Comparison of ENCODE assay signal across 8 mouse cellular contexts in the genomic region with DNA sequence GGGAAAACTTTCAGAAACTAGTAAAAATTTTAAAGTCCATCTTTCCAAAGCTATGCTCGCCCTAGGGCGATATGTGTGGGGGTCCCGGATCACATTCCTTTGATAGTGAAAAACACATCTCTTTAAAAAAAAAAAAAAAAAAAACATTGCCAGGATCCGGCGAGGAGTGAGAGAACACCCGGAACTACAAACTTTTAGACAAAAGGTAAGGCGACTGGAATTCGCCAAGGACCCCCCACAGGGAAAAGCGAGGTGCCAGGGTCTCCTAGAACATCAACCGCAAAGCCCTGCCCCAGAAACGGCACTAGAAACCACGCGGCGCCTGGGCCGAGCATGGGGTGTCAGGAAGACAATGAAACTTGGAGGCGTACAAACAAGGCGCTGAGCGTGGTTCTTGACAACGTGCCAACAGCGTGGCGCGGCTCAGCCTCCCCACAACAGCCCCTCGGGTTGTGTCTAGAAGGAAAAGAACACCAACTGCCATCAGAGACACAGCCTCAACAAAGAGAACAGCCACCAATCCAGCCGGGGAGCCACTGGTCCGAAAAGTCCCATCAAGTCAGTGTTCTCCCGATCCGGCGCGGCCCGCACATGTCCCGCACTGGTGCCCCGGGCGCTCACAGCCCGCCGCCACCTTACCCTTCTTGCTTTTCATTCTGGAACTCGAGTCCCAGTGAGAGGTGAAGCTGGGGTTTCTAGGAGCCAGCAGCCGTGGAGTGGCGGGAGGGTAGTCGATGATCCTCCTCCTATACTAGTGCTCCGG. TPM values are rescaled to one million over a fixed set of nuclear protein-coding genes. Genes with fewer than 3 reads are reported as not detected.
DNase-seq lines count a peak whose midpoint lies in the region; ATAC-seq lines count a peak whose summit lies in the region.

No protein-coding gene starts in this region.

- peak overlapping the region; percentile 92 for H3K9ac ChIP-seq in intestine, embryonic 14.5 days (ENCODE audit: low read length)
- peak overlapping the region; percentile 60 for H3K9ac ChIP-seq in neural tube, embryonic 14.5 days (replicated peaks; ENCODE audit: low read depth, low read length)

- peak overlapping the region; percentile 99 for H3K4me2 ChIP-seq in intestine, embryonic 14.5 days (ENCODE audit: low read length)
- H3K4me2 ChIP-seq in neural tube, embryonic 14.5 days (ENCODE audit: low read depth, low read length): peak overlapping the region; percentile 97

- peak; percentile 29 for DNase-seq in layer of hippocampus, adult 9-11 months
- DNase-seq in layer of hippocampus, adult 8-10 months (ENCODE audit: low spot score in 2 of 2): no peak
- DNase-seq in cerebellum, postnatal 10 days: peak; percentile 65 to 70
- DNase-seq in gastrocnemius, postnatal 14 days: peak; percentile 68
- no peak for DNase-seq in intestine, embryonic 14.5 days (ENCODE audit: low spot score)
- peak; percentile 68 to 69 for DNase-seq in lung, adult 18-20 months
- DNase-seq in thymus, postnatal 4 days: peak; percentile 75

- WGBS in intestine, embryonic 14.5 days: under 1% methylated on average over 39 of the region's 40 CpGs
- under 1% methylated on average over 40 of the region's 40 CpGs for WGBS in neural tube, embryonic 14.5 days

- intact Hi-C loops in gastrocnemius, postnatal 14 days (cut with DNase I; ENCODE audit: low total_unique reads): no loop called here

- H3K4me1 ChIP-seq in intestine, embryonic 14.5 days (replicated peaks; ENCODE audit: control insufficient read depth, insufficient read depth, low read length): peaks cover 19% of the 10 kb centered on the region
- H3K4me1 ChIP-seq in neural tube, embryonic 14.5 days (ENCODE audit: control insufficient read depth, insufficient read depth, low read length): peaks cover 4% of the 10 kb centered on the region; the same call in 1 of the 2 replicates

- H3K27ac ChIP-seq in intestine, embryonic 14.5 days (ENCODE audit: low read depth): peak overlapping the region; percentile 97
- peak overlapping the region; percentile 78 for H3K27ac ChIP-seq in neural tube, embryonic 14.5 days (ENCODE audit: low read depth, low read length)

- H3K36me3 ChIP-seq in intestine, embryonic 14.5 days (ENCODE audit: control insufficient read depth, insufficient read depth, low read length): peaks cover 6% of the 10 kb centered on the region
- no peaks in the 10 kb centered on the region for H3K36me3 ChIP-seq in neural tube, embryonic 14.5 days (ENCODE audit: control insufficient read depth, insufficient read depth, low read length)

- no peaks in the 10 kb centered on the region for H3K27me3 ChIP-seq in intestine, embryonic 14.5 days (replicated peaks; ENCODE audit: control insufficient read depth, insufficient read depth, low read length)
- H3K27me3 ChIP-seq in neural tube, embryonic 14.5 days (ENCODE audit: control insufficient read depth, insufficient read depth, low read length): no peaks in the 10 kb centered on the region; the same call in 1 of the 2 replicates

- H3K4me3 ChIP-seq in intestine, embryonic 14.5 days (ENCODE audit: low read depth, low read length): peak overlapping the region; percentile 67
- peak overlapping the region; percentile 54 for H3K4me3 ChIP-seq in neural tube, embryonic 14.5 days (ENCODE audit: low read depth, low read length)

- H3K9me3 ChIP-seq in intestine, embryonic 14.5 days (ENCODE audit: control insufficient read depth, low read length): no peaks in the 10 kb centered on the region
- no peaks in the 10 kb centered on the region for H3K9me3 ChIP-seq in neural tube, embryonic 14.5 days (ENCODE audit: control insufficient read depth, low read length)

- ATAC-seq in intestine, embryonic 14.5 days (replicated peaks; ENCODE audit: low FRiP score, low TSS enrichment, low read depth): peak; percentile 6; the same call in 1 of the 2 replicates
- peak; percentile 16 for ATAC-seq in neural tube, embryonic 14.5 days (ENCODE audit: low read depth)

RNA-seq across cellular contexts. Expression of a gene that starts 2.9 kb away (rescaled TPM):
- 1 to 10 TPM; 1.8 to 9.1 (median 5.3) TPM for total RNA-seq in layer of hippocampus, adult 8-10 months (2022)
- 1 to 10 TPM; 7.2 to 7.3 TPM for total RNA-seq in gastrocnemius, postnatal 14 days (2021)
- 56.1 and 58.4 TPM in 2 replicates for polyA plus RNA-seq in intestine, embryonic 14.5 days (2014; fragmentation: Nextera tagmentation; extraction: Ambion mirVana)
- polyA plus RNA-seq in neural tube, embryonic 14.5 days (2014; fragmentation: Nextera tagmentation; extraction: Ambion mirVana): 10.9 and 13.2 TPM in 2 replicates

Comparison
In these comparisons a context has a peak if more than half of its experiments do, and no peak if none do; other contexts are left out.
1. DNase-seq: peak in layer of hippocampus, adult 9-11 months (single experiment), cerebellum, postnatal 10 days (2 of 2), gastrocnemius, postnatal 14 days (single experiment), lung, adult 18-20 months (2 of 2) and thymus, postnatal 4 days (single experiment); none in layer of hippocampus, adult 8-10 months (0 of 2) and intestine, embryonic 14.5 days (single experiment).